Mouse (Mus musculus) hindbrain, embryonic 13.5 days (tissue): ENCODE measurements at regions not wholly inside any gene's neighbourhood (a gene's known extent, or its start where the extent isn't known, plus 50 kb on each side); places are given as distances from the start of the nearest gene placed in this dataset.

ENCODE experiments used
- ATAC-seq: fragments of 200-750 bp; cut with Nextera tagmentation; 2 replicates; pipeline ENCODE4 v1.8.0; 2017; ENCODE audit warnings: moderate TSS enrichment; ENCODE audit not compliant: low FRiP score
- H3K27ac ChIP-seq: fragments of 300-500 bp; sonication (generic); 2 replicates; pipeline ENCODE4 v1.5.1; 2015; ENCODE audit warnings: inconsistent platforms, mild to moderate bottlenecking, moderate library complexity
- H3K27me3 ChIP-seq: fragments of 300-500 bp; sonication (generic); 2 replicates; pipeline ENCODE4 v1.6.1; 2015; ENCODE audit warnings: mild to moderate bottlenecking, inconsistent platforms
- H3K36me3 ChIP-seq: fragments of 300-500 bp; sonication (generic); 2 replicates; pipeline ENCODE4 v1.6.1; 2015; ENCODE audit warnings: mild to moderate bottlenecking, inconsistent platforms
- H3K4me1 ChIP-seq: fragments of 300-500 bp; sonication (generic); replicated peaks from 2 replicates; pipeline ENCODE4 v1.6.1; 2015; ENCODE audit warnings: inconsistent platforms
- H3K4me2 ChIP-seq: fragments of 300-500 bp; sonication (generic); 2 replicates; pipeline ENCODE4 v1.6.1; 2015; ENCODE audit warnings: inconsistent platforms, mild to moderate bottlenecking, moderate library complexity
- H3K4me3 ChIP-seq: fragments of 300-500 bp; sonication (generic); 2 replicates; pipeline ENCODE4 v1.5.1; 2015; ENCODE audit warnings: mild to moderate bottlenecking, inconsistent platforms
- H3K9ac ChIP-seq: fragments of 300-500 bp; sonication (generic); 2 replicates; pipeline ENCODE4 v1.6.1; 2015; ENCODE audit warnings: mild to moderate bottlenecking, inconsistent platforms
- H3K9me3 ChIP-seq: fragments of 300-500 bp; sonication (generic); 2 replicates; pipeline ENCODE4 v1.6.1; 2016; ENCODE audit warnings: inconsistent platforms
- WGBS: fragments of 180-500 bp; shearing (Covaris S2); methylation state at CpG from one replicate; pipeline ENCODE4 v1.1.7; 2015; 5-methylcytosine and 5-hydroxymethylcytosine counted together

- no peak overlapping the region for H3K27ac ChIP-seq
- no peak for ATAC-seq
- H3K9me3 ChIP-seq: no peaks in the 10 kb centered on the region
- 78% methylated on average over 6 of the region's 6 CpGs for WGBS
- no peaks in the 10 kb centered on the region for H3K27me3 ChIP-seq
- H3K4me3 ChIP-seq: no peak overlapping the region
- H3K4me1 ChIP-seq: no peaks in the 10 kb centered on the region
- no peak overlapping the region for H3K9ac ChIP-seq
- no peaks in the 10 kb centered on the region for H3K36me3 ChIP-seq
- H3K4me2 ChIP-seq: no peak overlapping the region
These were observed 628.8 kb downstream of the Slitrk6 start for GRCm38 (mm10) chr14:110125936-110126710.

- Histone ChIP-seq H3K27me3 (no peaks in the 10 kb centered on the region), H3K9ac (no peak overlapping the region), H3K4me1 (no peaks in the 10 kb centered on the region), H3K36me3 (no peaks in the 10 kb centered on the region), H3K4me2 (no peak overlapping the region), H3K27ac (no peak overlapping the region), H3K4me3 (no peak overlapping the region), H3K9me3 (no peaks in the 10 kb centered on the region)
- WGBS: 100% methylated on average over 3 of the region's 3 CpGs
- no peak for ATAC-seq
These were observed 632.2 kb downstream of the Slitrk6 start for GRCm38 (mm10) chr14:110122710-110123109.

GRCm38 (mm10) chr14:110115578-110115977 lies 639.4 kb downstream of the Slitrk6 start:
- Histone ChIP-seq H3K4me1 (no peaks in the 10 kb centered on the region), H3K27me3 (no peaks in the 10 kb centered on the region), H3K27ac (no peak overlapping the region), H3K36me3 (no peaks in the 10 kb centered on the region), H3K9me3 (no peaks in the 10 kb centered on the region), H3K4me3 (no peak overlapping the region), H3K4me2 (no peak overlapping the region), H3K9ac (no peak overlapping the region)
- 87% methylated on average over 4 of the region's 4 CpGs for WGBS
- ATAC-seq: no peak

- Histone ChIP-seq H3K27ac (no peak overlapping the region), H3K4me3 (no peak overlapping the region), H3K4me1 (no peaks in the 10 kb centered on the region), H3K4me2 (no peak overlapping the region), H3K9me3 (no peaks in the 10 kb centered on the region), H3K36me3 (no peaks in the 10 kb centered on the region), H3K9ac (no peak overlapping the region), H3K27me3 (no peaks in the 10 kb centered on the region)
- 84% methylated on average over 4 of the region's 4 CpGs for WGBS
- no peak for ATAC-seq
These were observed 654.1 kb downstream of the Slitrk6 start for GRCm38 (mm10) chr14:110100852-110101251.

GRCm38 (mm10) chr14:110078351-110078750 lies 676.6 kb downstream of the Slitrk6 start:
- Histone ChIP-seq H3K9ac (no peak overlapping the region), H3K27me3 (no peaks in the 10 kb centered on the region), H3K4me1 (no peaks in the 10 kb centered on the region), H3K4me2 (no peak overlapping the region), H3K27ac (no peak overlapping the region), H3K36me3 (no peaks in the 10 kb centered on the region), H3K4me3 (no peak overlapping the region), H3K9me3 (no peaks in the 10 kb centered on the region)
- WGBS: 87% methylated on average over 6 of the region's 6 CpGs
- no peak for ATAC-seq

GRCm38 (mm10) chr14:110047748-110048147 lies 707.2 kb downstream of the Slitrk6 start:
- 80% methylated on average over 3 of the region's 3 CpGs for WGBS
- ATAC-seq: peak; percentile 13; the same call in 1 of the 2 replicates

GRCm38 (mm10) chr14:110043211-110043610 lies 711.7 kb downstream of the Slitrk6 start:
- Histone ChIP-seq H3K4me1 (no peaks in the 10 kb centered on the region), H3K27me3 (no peaks in the 10 kb centered on the region), H3K9me3 (no peaks in the 10 kb centered on the region), H3K36me3 (no peaks in the 10 kb centered on the region), H3K4me2 (no peak overlapping the region), H3K4me3 (no peak overlapping the region), H3K9ac (no peak overlapping the region), H3K27ac (no peak overlapping the region)
- no peak for ATAC-seq

More at GRCm38 (mm10) chr14:110047748-110048147, 707.2 kb downstream of the Slitrk6 start:
- Histone ChIP-seq H3K36me3 (no peaks in the 10 kb centered on the region), H3K4me2 (no peak overlapping the region), H3K4me1 (no peaks in the 10 kb centered on the region), H3K27me3 (no peaks in the 10 kb centered on the region), H3K27ac (no peak overlapping the region), H3K9me3 (no peaks in the 10 kb centered on the region), H3K4me3 (no peak overlapping the region), H3K9ac (no peak overlapping the region)

GRCm38 (mm10) chr14:110021812-110022211 lies 733.1 kb downstream of the Slitrk6 start:
- ATAC-seq: no peak
- Histone ChIP-seq H3K27ac (no peak overlapping the region), H3K4me2 (no peak overlapping the region), H3K27me3 (no peaks in the 10 kb centered on the region), H3K4me3 (no peak overlapping the region), H3K9ac (no peak overlapping the region), H3K4me1 (no peaks in the 10 kb centered on the region), H3K36me3 (no peaks in the 10 kb centered on the region), H3K9me3 (no peaks in the 10 kb centered on the region)
- 82% methylated on average over 3 of the region's 3 CpGs for WGBS

- Histone ChIP-seq H3K4me1 (no peaks in the 10 kb centered on the region), H3K9ac (no peak overlapping the region), H3K9me3 (no peaks in the 10 kb centered on the region), H3K27ac (no peak overlapping the region), H3K4me2 (no peak overlapping the region), H3K36me3 (no peaks in the 10 kb centered on the region), H3K27me3 (no peaks in the 10 kb centered on the region), H3K4me3 (no peak overlapping the region)
- no peak for ATAC-seq
- 71% methylated on average over 2 of the region's 2 CpGs for WGBS
These were observed 739.8 kb downstream of the Slitrk6 start for GRCm38 (mm10) chr14:110015126-110015525.

GRCm38 (mm10) chr14:110013229-110013628 lies 741.7 kb downstream of the Slitrk6 start:
- no peak overlapping the region for H3K9ac ChIP-seq
- H3K27me3 ChIP-seq: no peaks in the 10 kb centered on the region
- H3K27ac ChIP-seq: no peak overlapping the region
- H3K36me3 ChIP-seq: no peaks in the 10 kb centered on the region
- H3K4me1 ChIP-seq: no peaks in the 10 kb centered on the region
- ATAC-seq: no peak
- 89% methylated on average over 1 of the region's 1 CpGs for WGBS
- no peaks in the 10 kb centered on the region for H3K9me3 ChIP-seq
- H3K4me3 ChIP-seq: no peak overlapping the region
- H3K4me2 ChIP-seq: no peak overlapping the region

GRCm38 (mm10) chr14:110007159-110007558 lies 747.8 kb downstream of the Slitrk6 start:
- no peak overlapping the region for H3K9ac ChIP-seq

GRCm38 (mm10) chr14:109985026-109985425 lies 769.9 kb downstream of the Slitrk6 start:
- no peaks in the 10 kb centered on the region for H3K9me3 ChIP-seq
- H3K36me3 ChIP-seq: no peaks in the 10 kb centered on the region
- no peaks in the 10 kb centered on the region for H3K4me1 ChIP-seq
- ATAC-seq: no peak
- H3K27me3 ChIP-seq: no peaks in the 10 kb centered on the region
- no peak overlapping the region for H3K27ac ChIP-seq
- WGBS: 77% methylated on average over 4 of the region's 4 CpGs
- H3K9ac ChIP-seq: no peak overlapping the region
- H3K4me3 ChIP-seq: no peak overlapping the region
- H3K4me2 ChIP-seq: no peak overlapping the region

More at GRCm38 (mm10) chr14:110007159-110007558, 747.8 kb downstream of the Slitrk6 start:
- Histone ChIP-seq H3K36me3 (no peaks in the 10 kb centered on the region), H3K4me2 (no peak overlapping the region), H3K4me3 (no peak overlapping the region), H3K27me3 (no peaks in the 10 kb centered on the region), H3K27ac (no peak overlapping the region), H3K9me3 (no peaks in the 10 kb centered on the region), H3K4me1 (no peaks in the 10 kb centered on the region)
- no peak for ATAC-seq
- 84% methylated on average over 6 of the region's 6 CpGs for WGBS

GRCm38 (mm10) chr14:109958008-109958407 lies 796.9 kb downstream of the Slitrk6 start:
- ATAC-seq: no peak
- H3K4me3 ChIP-seq: no peak overlapping the region
- H3K4me2 ChIP-seq: no peak overlapping the region
- H3K9me3 ChIP-seq: no peaks in the 10 kb centered on the region
- no peaks in the 10 kb centered on the region for H3K27me3 ChIP-seq
- H3K27ac ChIP-seq: no peak overlapping the region
- 83% methylated on average over 3 of the region's 3 CpGs for WGBS
- H3K9ac ChIP-seq: no peak overlapping the region
- H3K4me1 ChIP-seq: no peaks in the 10 kb centered on the region
- no peaks in the 10 kb centered on the region for H3K36me3 ChIP-seq
